In the genomic region with DNA sequence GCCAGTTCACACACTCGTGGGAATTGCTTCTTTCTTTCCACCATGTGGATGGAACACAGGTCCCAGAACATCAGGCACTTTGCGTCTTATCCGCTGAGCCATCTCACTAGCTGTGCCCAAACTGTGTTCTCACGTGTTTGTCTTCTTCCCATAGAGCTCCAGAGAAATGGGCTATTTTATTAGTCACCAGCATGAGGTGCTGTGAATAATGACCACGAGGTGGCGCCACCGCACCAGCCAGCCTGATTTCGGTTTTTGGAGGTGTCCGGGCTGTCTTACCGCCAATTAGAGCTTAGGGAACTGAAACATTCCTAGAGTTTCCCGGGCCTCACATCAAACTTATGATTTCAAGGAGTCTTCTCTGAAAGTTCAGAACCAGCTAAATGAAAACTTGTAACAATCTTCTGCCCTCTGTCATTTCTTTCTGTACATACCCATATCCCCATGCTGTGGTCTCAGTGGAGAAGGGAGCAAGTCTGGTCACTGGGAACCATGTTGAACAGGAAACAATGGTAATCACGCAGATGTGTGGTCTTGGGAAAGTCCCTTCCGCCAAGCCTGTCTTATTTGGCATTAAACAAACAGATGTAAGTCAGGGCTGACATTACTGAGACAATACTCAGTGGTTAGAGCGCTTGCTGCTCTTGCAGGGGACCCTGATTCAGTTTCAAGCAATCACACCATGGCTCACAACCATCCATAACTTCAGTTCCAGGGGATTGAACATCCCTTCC, we compare ENCODE assay signal across 8 mouse cellular contexts. TPM values are rescaled to one million over a fixed set of nuclear protein-coding genes. Genes with fewer than 3 reads are reported as not detected.
A peak's percentile ranks its signal among the peaks of the same experiment; 100 is the strongest.
DNase-seq lines count a peak whose midpoint lies in the region; ATAC-seq and TF ChIP-seq lines count a peak whose summit lies in the region.

No protein-coding gene starts in this region.

- no peak for TF ChIP-seq POLR2A in lung, adult 2 months (IDR thresholded peaks at IDR 0.05; ENCODE audit: borderline replicate concordance, extremely low read depth, low read depth, low read length)

- no peaks in the 10 kb centered on the region for H3K9me3 ChIP-seq in midbrain, embryonic 11.5 days (ENCODE audit: control insufficient read depth, low read length)
- H3K9me3 ChIP-seq in midbrain, embryonic 16.5 days (replicated peaks; ENCODE audit: control insufficient read depth, low read length, poor library complexity, severe bottlenecking), result no peaks in the 10 kb centered on the region

- peak; percentile 37 to 52 for DNase-seq in cerebellum, adult 18-20 months
- no peak for DNase-seq in cerebellum, adult 9-10 months
- peak; percentile 97 for DNase-seq in midbrain, embryonic 11.5 days (ENCODE audit: low spot score, missing footprints)
- peak; percentile 78 to 82 for DNase-seq in cerebellum, postnatal 10 days
- DNase-seq in gastrocnemius, postnatal 4 days (ENCODE audit: low spot score in 2 of 2), result peak; percentile 40 to 63
- DNase-seq in lung, adult 2 months, result peak; percentile 43
- peak; percentile 76 for DNase-seq in right cerebral cortex, postnatal 4 days

- H3K4me2 ChIP-seq in midbrain, embryonic 11.5 days, result no peak overlapping the region
- no peak overlapping the region for H3K4me2 ChIP-seq in midbrain, embryonic 16.5 days (ENCODE audit: low read length)

- H3K36me3 ChIP-seq in midbrain, embryonic 11.5 days (ENCODE audit: control insufficient read depth, insufficient read depth, low read length), result no peaks in the 10 kb centered on the region
- no peaks in the 10 kb centered on the region for H3K36me3 ChIP-seq in midbrain, embryonic 16.5 days (ENCODE audit: control insufficient read depth, insufficient read depth, low read length)

- 29% methylated on average over 14 of the region's 14 CpGs for WGBS in midbrain, embryonic 11.5 days
- 31% methylated on average over 14 of the region's 14 CpGs for WGBS in midbrain, embryonic 16.5 days
- 31% methylated on average over 14 of the region's 14 CpGs for WGBS in lung, adult 2 months

- TF ChIP-seq CTCF in lung, adult 2 months (IDR thresholded peaks at IDR 0.05; ENCODE audit: insufficient read depth, low read length), result peak; percentile 61

- ATAC-seq in midbrain, embryonic 11.5 days (ENCODE audit: low FRiP score), result peak; percentile 50
- ATAC-seq in midbrain, embryonic 16.5 days, result no peak

- no peaks in the 10 kb centered on the region for H3K27me3 ChIP-seq in midbrain, embryonic 11.5 days (ENCODE audit: control insufficient read depth, insufficient read depth, low read length)
- H3K27me3 ChIP-seq in midbrain, embryonic 16.5 days (ENCODE audit: control insufficient read depth, insufficient read depth, low read depth, low read length), result no peaks in the 10 kb centered on the region

- no peak overlapping the region for H3K27ac ChIP-seq in midbrain, embryonic 11.5 days (ENCODE audit: low read depth, low read length)
- H3K27ac ChIP-seq in midbrain, embryonic 16.5 days (ENCODE audit: low read length), result no peak overlapping the region

- no peak overlapping the region for H3K9ac ChIP-seq in midbrain, embryonic 11.5 days (ENCODE audit: low read length)
- H3K9ac ChIP-seq in midbrain, embryonic 16.5 days (ENCODE audit: low read depth, low read length), result no peak overlapping the region

- H3K4me3 ChIP-seq in midbrain, embryonic 11.5 days (ENCODE audit: low read depth, low read length), result no peak overlapping the region
- no peak overlapping the region for H3K4me3 ChIP-seq in midbrain, embryonic 16.5 days (ENCODE audit: low read depth, low read length)
- no peak overlapping the region for H3K4me3 ChIP-seq in lung, adult 2 months (replicated peaks; ENCODE audit: extremely low read depth, low read depth, low read length)

- H3K4me1 ChIP-seq in midbrain, embryonic 11.5 days (ENCODE audit: control insufficient read depth, insufficient read depth, low read length), result no peaks in the 10 kb centered on the region
- H3K4me1 ChIP-seq in midbrain, embryonic 16.5 days (ENCODE audit: control insufficient read depth, insufficient read depth, low read length), result no peaks in the 10 kb centered on the region
- H3K4me1 ChIP-seq in lung, adult 2 months (ENCODE audit: control insufficient read depth, insufficient read depth, low read length), result no peaks in the 10 kb centered on the region

RNA-seq across cellular contexts. Expression of a gene that starts 10.4 kb away (rescaled TPM):
- 2.3 TPM in 2 replicates for polyA plus RNA-seq in midbrain, embryonic 11.5 days (2014; fragmentation: Nextera tagmentation; extraction: Ambion mirVana)
- polyA plus RNA-seq in midbrain, embryonic 16.5 days (2015; fragmentation: Nextera tagmentation; extraction: Ambion mirVana), result 13.1 and 16.7 TPM in 2 replicates
- 1 to 10 TPM; 2.2 to 3.8 TPM for total RNA-seq in gastrocnemius, postnatal 4 days (2021)
- 0.30 TPM in 1 of 2 replicates, not detected in the other for polyA plus RNA-seq in lung, adult 2 months (2012; rRNA removed)

RNA-seq across cellular contexts. Expression of a gene that starts 11.8 kb away (rescaled TPM):
- polyA plus RNA-seq in midbrain, embryonic 11.5 days (2014; fragmentation: Nextera tagmentation; extraction: Ambion mirVana), result 17.6 and 18.1 TPM in 2 replicates
- 41.1 and 43.2 TPM in 2 replicates for polyA plus RNA-seq in midbrain, embryonic 16.5 days (2015; fragmentation: Nextera tagmentation; extraction: Ambion mirVana)
- total RNA-seq in gastrocnemius, postnatal 4 days (2021), result 10 to 100 TPM; 22.1 to 25.7 TPM
- polyA plus RNA-seq in lung, adult 2 months (2012; rRNA removed), result 17.6 and 24.9 TPM in 2 replicates
